Mouse (Mus musculus): ENCODE measurements around the gene Gm20388.

Gm20388 gene

DNA sequence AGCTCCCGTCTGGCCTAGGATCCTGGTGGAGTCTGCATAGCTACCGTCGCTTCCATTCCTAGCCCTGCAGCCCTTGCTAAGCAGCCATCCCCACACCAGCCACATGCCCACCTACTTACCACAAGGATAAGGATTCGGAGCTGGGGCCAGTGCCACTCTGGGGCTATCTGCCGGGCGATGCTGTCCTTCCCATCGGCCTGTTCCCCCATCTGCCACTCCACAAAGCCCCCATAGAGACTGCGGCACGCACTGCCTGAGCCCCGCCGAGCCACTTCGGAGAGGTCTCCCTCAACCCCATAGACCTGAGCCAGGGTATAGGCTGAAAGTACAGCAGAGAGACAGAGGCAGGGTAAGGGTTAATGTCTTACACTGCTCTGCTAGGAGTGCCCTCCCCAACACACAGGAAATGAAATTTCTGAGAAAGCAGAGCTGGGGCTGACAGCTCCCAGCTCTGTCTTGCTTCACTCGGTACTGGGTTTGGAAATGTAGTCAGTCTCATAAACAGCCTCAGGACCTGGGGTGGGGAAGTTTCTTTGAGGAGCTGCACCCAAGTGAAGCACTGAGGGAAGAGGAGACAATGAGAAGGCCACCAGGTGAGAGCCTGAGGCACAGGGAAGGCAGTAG lies 2527.2 kb downstream of the Gm20388 start:
- DNase-seq (ENCODE audit: extremely low read depth, insufficient read length, low spot score): no peak

DNA sequence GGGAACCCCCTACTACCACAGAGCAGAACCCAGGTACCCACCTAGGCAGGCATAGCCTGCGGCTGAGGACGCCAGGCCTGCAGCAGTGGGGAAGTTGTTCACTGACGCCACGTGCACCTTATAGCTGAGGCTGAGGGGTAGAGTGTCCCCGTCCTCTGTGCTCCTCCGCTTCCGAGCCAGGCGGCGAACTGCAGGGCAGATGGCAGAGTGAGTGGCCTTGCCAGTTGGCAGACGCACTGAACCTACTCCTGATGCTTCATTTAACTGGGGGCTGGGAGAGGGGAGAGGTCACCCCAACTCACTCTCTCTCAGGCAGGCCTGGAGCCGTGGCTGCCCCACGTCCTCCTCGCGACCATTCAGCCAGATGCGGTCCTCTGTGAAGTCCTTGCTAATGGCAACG lies 2528.7 kb downstream of the Gm20388 start:
- no peak for DNase-seq (ENCODE audit: extremely low read depth, insufficient read length, low spot score)

DNA sequence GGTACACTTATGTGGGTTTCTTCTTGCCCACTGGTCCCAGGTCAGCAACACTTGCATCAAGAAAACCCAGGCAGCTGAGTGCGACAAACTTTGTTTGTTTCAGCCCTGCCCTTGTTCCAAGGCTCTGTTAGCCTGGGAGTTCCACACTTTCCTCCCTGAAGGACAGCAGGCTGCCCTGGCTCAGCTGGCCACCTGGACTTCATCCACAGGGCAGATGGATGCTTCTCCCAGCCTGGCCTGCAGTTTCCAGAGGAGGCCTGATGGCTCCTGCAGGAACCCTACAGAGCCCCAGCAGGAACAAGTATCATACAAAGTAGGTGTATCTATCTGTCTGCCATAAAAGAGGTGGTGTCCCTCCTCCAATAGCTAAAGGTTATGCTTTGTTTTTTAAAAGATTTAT lies 2530.7 kb downstream of the Gm20388 start:
- no peak for DNase-seq (ENCODE audit: extremely low read depth, insufficient read length, low spot score)

DNA sequence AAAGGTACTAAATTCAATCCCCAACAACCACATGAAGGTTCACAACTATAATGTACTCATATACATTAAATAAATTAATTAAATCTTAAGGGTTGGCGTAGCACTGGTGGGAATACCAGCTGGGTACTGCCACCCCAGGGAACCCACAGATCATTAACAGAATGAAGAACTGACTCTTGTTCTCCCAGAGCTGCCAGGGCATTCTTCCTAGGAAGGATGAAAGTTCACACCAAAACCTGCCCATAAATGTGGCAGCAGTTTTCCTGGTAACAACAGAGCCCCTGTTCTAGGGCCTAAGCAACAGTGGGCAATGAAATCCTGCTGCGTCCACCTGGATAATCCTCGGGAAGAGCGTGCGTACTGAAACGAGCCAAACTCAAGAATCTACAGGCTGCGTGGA lies 2531.7 kb downstream of the Gm20388 start:
- no peak for DNase-seq (ENCODE audit: extremely low read depth, insufficient read length, low spot score)

DNA sequence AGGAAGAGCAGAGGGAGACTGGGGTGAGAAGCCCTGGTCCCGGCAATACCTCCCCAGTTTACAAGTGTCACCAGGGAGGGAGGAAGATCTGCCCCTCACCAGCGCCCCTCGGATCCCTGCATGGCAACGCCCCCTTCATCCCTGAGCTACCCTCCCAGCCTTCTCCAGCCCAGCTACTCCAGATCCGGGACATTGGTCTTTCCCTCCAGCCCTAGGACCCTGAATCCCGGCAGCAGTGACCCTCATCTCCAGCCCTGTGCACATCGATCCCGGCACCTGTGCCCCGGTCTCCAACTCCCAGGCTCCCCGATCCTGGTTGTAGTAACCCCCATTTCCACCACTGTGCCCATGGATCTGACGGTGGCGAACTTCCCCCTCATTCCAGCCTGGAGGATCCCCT lies 2532.1 kb downstream of the Gm20388 start:
- no peak for DNase-seq (ENCODE audit: extremely low read depth, insufficient read length, low spot score)

DNA sequence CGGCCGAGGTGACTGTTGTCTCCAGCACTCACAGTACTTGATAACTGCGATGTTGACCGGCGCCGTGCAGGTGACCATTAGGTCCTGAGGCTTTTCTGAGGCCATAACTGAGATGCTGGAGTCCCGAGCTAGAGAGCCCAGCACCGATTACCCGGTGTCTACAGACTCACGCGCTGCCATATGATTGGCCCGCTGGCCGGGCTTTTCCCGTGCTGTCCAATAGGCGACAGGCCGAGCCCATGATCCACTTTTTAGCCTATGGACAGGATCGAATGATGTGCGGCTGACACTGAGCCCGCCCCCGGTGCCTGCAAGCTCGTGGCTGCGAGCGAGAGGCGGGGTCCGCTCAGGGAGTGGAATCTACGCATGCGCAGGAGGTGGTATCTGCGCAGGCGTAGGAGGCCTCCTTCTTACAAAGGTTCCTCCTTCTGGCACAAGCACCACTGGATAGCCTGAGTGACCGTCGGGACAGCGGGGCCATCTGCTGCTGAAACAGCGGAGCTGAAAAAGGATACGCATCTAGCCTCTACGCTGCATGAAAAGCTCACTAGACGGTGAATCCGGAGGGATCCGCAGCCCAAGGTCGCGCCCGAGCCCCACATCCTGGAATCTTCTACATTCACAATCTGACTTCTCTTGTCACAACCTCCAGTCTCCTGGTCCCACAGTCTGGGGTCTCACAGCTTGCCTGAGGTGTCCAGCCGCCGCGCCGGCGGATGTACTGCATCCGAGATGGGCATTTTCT lies 2532.8 kb downstream of the Gm20388 start, which contains the start of gene Mvd:
Gene Mvd, minus strand, starts transcription at position 161 of the 745 bp plus-strand sequence.
- DNase-seq (ENCODE audit: extremely low read depth, insufficient read length, low spot score): peak; percentile 99

DNA sequence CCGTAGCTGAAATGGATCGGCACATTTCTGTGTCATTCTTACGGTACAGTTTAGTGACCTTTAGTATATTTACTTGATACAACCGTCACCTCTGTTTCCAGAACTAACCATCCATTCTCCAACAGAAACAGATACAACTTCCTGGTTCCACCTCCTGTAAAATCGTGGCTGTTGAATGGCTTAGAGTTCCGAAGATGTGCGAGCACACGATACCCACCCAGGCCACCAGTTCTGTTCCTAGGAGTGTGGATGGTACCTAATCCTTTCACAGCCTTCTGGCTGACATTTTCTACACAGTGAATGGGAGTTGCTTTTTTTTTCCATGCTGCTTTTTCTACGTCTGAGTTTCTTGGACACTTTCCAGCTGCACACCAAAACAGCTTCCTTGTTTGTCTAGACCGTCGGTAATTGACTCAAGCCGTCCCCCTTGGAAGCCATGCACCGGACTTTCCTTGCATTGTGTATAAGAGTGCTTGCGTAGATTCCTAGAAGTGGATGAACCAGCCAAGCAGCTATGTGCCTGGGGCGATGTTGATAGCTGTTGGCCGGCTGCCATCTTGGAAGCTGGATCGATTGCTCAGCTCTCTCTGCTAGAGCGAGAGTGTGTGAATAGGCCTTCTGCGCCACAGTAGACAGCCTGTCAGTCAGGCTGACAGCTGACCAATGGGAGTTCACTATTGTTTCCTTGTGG lies 2533.6 kb downstream of the Gm20388 start:
- peak; percentile 73 for DNase-seq (ENCODE audit: extremely low read depth, insufficient read length, low spot score)

DNA sequence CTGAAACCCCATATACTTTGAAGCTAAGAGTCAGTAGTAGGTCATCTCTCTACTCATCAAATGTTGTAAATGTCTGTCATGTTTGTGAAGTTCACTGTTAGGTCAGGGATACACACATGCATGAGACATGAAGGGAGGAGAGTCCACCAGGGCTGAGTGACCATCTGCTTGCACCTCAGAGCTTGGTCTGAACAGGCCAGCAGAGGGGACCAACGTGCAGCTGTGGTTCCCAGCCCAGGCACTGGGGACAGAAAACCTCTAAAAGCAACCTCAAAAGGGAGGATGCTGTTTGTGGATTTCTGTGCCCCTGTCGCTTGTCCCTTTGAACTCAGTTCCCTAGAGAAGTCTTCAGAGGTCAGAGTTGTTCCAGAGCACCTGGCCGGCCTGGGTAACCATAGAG lies 2534.6 kb downstream of the Gm20388 start:
- no peak for DNase-seq (ENCODE audit: extremely low read depth, insufficient read length, low spot score)

DNA sequence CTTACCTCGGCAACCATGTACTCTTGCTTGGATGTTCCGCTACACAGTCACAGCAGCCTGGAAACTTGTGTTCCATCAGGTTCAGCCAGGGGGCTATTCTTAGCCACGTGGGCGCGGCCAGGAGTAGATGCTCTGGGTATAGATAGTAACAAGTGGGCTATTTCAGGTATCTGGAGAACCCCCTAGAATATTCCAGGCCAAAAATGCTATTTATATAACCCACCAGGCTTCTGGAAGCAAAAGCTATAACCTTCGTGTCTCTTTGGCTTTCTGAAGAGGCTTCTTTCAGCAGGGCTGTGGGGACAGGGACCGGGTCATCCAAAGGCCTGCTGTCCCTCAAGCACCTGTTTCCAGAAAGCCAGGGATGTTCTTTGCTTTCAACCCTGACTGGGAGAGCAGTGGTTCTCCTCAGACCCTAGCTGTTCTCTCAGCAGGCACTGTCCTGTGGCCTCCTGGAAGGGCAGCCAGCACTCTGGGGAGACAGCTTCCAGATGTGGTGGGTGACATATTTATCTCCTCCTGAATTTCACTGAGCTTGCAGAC lies 2540.6 kb downstream of the Gm20388 start:
- no peak for DNase-seq (ENCODE audit: extremely low read depth, insufficient read length, low spot score)

DNA sequence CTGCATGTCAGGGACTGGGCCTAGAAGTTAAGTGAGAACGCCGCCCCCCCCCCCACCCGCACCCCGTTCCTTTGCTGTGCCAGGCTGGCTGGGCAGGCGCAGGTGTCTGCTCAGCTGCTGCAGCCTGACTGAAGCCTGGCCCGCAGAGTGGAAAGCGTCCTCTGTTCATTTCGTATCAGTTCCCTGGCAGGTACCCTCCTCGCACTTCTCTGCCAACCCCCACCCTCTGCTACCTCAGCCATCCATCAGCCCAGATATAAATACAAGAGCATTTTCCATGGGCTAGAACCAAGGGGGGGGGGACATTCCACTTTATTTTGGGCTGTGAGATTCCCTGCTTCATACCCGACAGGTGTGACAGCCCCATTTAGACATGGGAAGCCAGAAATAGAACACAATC lies 2541.5 kb downstream of the Gm20388 start:
- DNase-seq (ENCODE audit: extremely low read depth, insufficient read length, low spot score): no peak

DNA sequence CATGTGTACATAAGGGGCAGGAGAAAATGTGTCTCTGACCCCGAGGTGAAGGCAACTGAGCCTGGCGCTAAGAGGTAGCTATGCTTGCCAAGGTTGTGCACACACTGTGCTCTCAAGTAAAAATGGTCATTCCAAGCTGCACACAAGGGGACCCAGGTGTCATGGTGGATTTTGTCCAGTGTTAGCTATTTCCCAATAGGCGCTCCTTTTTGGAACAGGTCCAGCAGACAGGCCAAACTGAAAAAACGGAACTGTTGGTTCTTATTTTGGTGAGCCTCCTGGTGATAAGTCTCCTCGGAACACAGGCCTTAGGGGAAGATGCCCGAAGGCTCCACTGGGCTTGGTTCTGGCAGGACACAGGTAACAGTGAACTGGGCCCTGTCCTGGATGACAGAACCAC lies 2543.8 kb downstream of the Gm20388 start:
- DNase-seq (ENCODE audit: extremely low read depth, insufficient read length, low spot score): no peak

DNA sequence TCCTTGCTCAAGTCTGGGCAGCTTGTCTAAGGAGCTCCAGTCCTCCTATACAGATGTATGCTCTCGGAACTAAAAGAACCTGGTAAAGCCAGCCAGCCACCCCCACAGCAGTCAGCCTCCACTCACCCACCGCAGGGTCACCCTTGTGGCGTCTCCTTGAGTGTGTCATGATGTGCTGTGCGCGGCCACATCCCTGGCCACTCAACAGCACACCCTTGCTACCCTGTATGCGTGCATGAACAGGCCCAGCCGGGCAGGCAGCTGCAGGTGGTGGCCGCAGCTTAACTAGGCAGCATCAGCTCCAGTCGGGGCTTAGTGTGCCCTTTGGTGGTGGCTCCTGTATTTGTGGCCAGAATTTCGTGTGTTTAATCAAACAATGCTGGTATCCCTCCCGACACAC lies 2546.5 kb downstream of the Gm20388 start:
- peak; percentile 59 for DNase-seq (ENCODE audit: extremely low read depth, insufficient read length, low spot score)

DNA sequence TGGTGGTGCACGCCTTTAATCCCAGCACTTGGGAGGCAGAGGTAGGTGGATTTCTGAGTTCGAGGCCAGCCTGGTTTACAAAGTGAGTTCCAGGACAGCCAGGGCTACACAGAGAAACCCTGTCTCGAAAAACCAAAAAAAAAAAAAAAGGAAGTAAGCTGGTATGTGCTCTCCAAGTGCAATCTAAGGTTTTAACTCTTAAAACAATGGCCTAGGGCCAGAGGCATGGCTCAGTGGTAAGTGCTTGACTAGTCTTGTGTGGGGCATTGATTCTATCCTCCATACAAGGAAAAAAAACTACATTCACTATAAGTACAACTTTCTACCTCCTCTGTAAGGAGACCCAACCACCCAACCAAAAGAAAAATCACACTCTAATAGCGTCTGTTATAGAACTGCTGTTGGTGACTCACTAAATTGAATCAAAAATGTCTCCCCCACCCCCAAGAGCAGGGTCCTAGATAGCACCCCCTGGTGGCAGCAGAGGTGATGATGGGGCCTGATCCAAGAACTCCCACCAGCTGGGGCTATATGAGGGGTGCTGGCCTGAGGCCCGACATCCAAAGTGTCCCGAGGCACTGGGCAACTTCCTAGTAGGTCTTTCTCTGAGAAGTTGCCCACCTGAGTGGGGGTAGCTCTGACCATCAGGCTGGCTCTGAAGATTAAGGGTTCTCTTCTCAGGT lies 2548.7 kb downstream of the Gm20388 start:
- no peak for DNase-seq (ENCODE audit: extremely low read depth, insufficient read length, low spot score)

DNA sequence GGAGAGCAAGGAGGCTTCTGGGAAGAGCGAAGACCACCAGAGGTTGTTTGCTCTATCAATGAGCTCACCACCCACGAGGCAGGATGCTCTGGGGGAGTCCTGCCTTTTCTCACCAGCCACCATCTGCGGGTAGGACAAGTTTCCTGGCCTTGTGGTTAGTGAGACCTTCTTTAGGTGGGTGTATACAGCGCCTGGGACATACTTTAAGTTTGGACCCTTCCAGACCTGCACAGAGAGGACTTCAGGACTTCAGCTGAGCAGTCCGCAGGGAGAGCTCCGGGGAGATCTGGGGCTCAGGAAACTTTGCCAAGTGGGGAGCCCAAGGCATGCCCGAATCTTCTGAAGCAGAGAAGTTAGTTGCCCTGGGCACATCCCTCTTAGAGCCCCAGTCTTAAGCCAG lies 2549.3 kb downstream of the Gm20388 start:
- DNase-seq (ENCODE audit: extremely low read depth, insufficient read length, low spot score): no peak

DNA sequence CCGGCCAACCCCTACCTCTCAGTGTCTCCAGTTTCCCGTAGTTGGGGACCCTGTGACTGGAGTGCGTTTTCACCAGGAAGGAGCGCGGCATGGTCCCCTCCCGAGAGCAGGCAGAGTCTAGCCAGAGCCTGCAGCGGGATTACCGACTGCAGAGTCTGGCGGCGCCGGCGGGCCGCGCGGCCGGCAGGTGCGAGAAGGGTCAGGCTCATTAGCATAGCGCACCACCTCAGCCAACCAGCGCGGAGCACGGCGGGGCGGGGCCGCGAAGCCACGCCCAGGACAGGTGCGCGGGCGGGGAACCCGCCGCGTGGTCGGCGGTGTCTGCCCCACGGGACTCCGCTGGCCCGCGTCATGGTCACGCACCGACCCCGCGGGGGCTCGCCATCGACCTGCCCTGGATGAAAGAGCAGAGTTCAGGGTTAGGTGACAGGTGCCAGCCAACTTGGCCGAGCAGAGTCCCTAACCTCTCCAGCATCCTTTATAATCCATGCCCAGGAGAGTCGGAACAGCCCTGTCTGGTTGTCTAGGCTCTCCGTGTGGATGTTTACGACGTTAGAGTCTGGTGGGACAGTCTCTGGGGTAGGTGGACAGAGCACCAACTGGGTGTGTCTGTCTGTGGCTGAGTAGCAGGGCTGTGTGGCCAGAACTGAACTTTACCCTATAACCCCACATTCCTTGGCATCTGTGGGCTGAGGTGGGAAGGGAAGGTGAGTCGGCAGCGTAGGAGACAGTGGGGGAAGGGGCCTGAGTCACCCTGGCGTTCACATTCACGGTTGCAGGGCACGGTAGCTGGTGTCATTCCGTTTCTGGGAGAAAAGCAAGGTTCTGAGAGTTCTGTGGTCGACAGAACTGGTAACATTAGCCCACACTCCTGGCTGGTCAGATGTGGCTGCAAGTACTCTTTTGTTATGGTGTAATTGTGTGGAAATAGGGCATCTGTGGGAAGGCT lies 2550.2 kb downstream of the Gm20388 start, which contains the start of gene Snai3:
Gene Snai3, minus strand, starts transcription at position 210 of the 949 bp plus-strand sequence.
- peak; percentile 53 for DNase-seq (ENCODE audit: extremely low read depth, insufficient read length, low spot score)

DNA sequence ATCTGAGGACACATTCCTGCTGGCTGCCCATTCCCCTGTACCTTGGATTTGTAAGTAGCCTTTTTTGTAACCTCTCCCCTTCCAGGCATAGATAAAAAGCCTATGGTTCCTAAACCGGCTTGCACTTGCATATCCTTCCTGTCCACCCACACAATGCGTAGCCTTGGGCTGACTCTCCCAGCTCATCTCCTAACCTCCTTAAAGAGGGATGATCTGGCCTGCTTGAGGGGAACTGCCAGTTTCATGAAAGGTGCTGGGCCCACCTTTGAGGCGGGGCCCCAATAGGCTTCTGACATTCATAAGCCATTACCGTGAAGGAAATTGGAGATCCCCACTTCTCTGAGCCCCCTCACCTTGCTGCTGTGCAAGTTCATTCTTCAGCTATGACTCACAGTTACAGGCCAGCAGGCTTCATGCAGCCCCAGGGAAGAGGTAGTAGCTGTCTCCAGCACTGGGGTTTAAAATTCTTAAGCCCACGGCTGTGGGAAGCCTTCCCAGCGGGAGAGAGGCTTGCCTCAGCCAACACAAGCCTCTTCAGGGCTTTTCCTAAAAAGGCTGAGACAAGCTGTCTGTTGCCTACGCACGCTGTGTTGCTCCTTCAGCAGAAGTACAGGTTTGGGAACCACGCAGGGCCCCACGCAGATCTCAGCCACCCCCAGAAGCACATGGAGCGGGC lies 2551.0 kb downstream of the Gm20388 start:
- DNase-seq (ENCODE audit: extremely low read depth, insufficient read length, low spot score): peak; percentile 51

DNA sequence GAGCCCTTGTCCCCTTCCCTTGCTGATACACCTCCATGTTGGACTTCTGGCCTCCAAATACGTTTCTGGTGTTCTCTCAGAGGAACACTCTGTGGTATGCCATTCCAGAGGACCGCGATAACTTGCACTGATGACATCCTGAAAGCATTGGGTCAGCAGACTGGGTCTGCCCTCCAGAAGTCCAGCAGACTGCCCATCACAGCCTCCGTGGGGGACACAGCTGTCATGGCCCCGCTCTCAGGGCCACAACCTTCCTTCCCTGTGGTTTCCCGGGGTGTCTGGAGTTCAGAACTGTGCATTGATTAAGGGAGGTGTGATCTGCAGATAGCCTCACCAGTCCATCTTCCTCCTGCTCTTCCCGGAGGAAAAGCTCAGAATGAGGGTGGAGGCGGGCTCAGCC lies 2551.9 kb downstream of the Gm20388 start:
- no peak for DNase-seq (ENCODE audit: extremely low read depth, insufficient read length, low spot score)

DNA sequence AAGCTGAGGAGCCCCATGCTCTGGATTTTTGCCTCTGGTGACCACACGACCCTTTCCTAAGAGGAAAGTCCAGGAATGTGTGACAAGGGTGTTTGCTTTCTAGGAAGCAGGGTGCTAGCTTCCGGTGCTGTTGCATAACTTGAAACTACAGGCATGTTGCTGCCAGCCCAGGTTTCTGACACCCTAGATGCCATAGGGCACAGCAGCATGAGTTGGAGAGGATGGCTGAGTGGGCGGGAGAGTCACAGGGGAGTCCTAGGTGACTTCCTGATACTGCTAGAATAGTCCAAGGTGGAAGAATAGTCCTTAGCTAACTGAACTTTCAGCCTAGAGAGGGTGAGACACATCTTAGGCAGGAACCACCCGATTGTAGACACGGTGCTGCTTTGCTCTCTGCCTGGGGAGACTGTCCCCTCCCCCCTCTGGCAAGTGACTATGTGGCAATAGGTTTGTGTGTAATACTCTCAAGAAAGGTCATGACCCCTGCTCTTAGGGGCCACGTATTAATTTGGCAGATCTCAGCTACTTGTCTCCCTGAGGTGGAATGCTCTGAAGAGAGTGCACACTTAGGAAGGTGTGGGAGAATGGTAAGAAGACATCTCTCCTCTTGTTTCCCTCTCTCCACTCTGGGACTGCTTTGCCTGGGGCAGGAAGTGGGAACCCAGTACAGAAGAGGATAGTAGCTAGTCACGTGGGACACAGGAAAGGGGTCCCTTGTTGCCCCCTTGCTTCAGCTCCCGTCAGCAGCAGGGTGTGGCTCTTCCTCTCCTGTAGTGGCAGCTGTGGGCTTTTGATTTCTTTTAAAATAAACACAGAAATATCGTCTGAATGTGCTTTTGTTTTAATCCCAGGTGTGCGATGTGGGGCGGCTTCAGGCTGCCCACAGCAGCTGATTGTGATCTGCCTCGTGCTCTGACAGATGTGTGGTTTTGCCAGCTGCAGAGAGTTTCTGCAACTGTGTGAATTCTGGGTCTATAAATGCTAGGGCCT lies 2553.3 kb downstream of the Gm20388 start:
- DNase-seq (ENCODE audit: extremely low read depth, insufficient read length, low spot score): no peak

Measured in 3134 (cell line).